Mouse (Mus musculus) liver, adult 2 months (tissue): ENCODE data around the gene Tgm5. TPM values are rescaled to one million over a fixed set of nuclear protein-coding genes. Genes with fewer than 3 reads are reported as not detected.

Source experiments
- DNase-seq: peaks from one replicate; pipeline ENCODE4 v3.0.0-alpha.2; 2011; ENCODE audit warnings: low read depth, low spot score; ENCODE audit errors: extremely low read depth
- H3K27ac ChIP-seq: fragments of 200-500 bp; replicated peaks from 2 replicates; pipeline ENCODE4 v1.5.1; 2012; ENCODE audit warnings: low read depth, mild to moderate bottlenecking, control low read depth, inconsistent platforms, low read length; ENCODE audit not compliant: insufficient read depth
- H3K27me3 ChIP-seq: fragments of 200-500 bp; 2 replicates; pipeline ENCODE4 v1.6.1; 2012; ENCODE audit warnings: mild to moderate bottlenecking, moderate library complexity, low read length, inconsistent platforms; ENCODE audit not compliant: control insufficient read depth, insufficient read depth
- H3K36me3 ChIP-seq: fragments of 200-500 bp; 2 replicates; pipeline ENCODE4 v1.6.1; 2012; ENCODE audit warnings: low read length, inconsistent platforms; ENCODE audit not compliant: control insufficient read depth, insufficient read depth
- H3K4me1 ChIP-seq: fragments of 200-500 bp; 2 replicates; pipeline ENCODE4 v1.6.1; 2011; ENCODE audit warnings: low read length; ENCODE audit not compliant: control insufficient read depth, insufficient read depth
- H3K4me3 ChIP-seq: fragments of 200-500 bp; 2 replicates; pipeline ENCODE4 v1.5.1; 2011; ENCODE audit warnings: low read depth, mild to moderate bottlenecking, control low read depth, low read length, moderate library complexity; ENCODE audit not compliant: insufficient read depth
- H3K79me2 ChIP-seq: fragments of 200-500 bp; 2 replicates; pipeline ENCODE4 v1.6.1; 2012; ENCODE audit warnings: inconsistent platforms, mild to moderate bottlenecking, low read length, moderate library complexity; ENCODE audit not compliant: control insufficient read depth, insufficient read depth
- H3K9ac ChIP-seq: fragments of 200-500 bp; 2 replicates; pipeline ENCODE4 v1.6.1; 2012; ENCODE audit warnings: low read depth, mild to moderate bottlenecking, control low read depth, inconsistent platforms, low read length
- CTCF ChIP-seq: fragments of 200-500 bp; IDR thresholded peaks from 2 replicates; pipeline ENCODE4 v1.5.1; 2011; ENCODE audit warnings: low read depth, low read length, control low read depth
- POLR2A ChIP-seq: fragments of 200-500 bp; IDR thresholded peaks from 2 replicates; pipeline ENCODE4 v1.6.1; 2011; ENCODE audit warnings: low read length, control low read depth; ENCODE audit not compliant: insufficient read depth; ENCODE audit errors: extremely low read depth
- WGBS: fragments of 180-500 bp; shearing (Covaris S2); methylation state at CpG from one replicate; pipeline ENCODE4 v1.1.7; 2018; 5-methylcytosine and 5-hydroxymethylcytosine counted together
- polyA plus RNA-seq: library from polyadenylated mRNA; depleted of rRNA; stranded (reverse); fragments of >200 nt; gene quantifications from 2 replicates; pipeline ENCODE4 v1.2.3, GENCODE M21; 2012
- total RNA-seq: library from RNA; depleted of rRNA; stranded (reverse); fragments of >200 nt; gene quantifications from 2 replicates; pipeline ENCODE4 v1.2.3, GENCODE M21; 2014

The Tgm5 gene
- total and polyA plus RNA-seq, 2 experiments = not detected

GRCm38 (mm10) chr2:121082626-121083025 is 3.0 kb downstream of the Tgm5 start:
- no peak overlapping the region for H3K4me3 ChIP-seq
- TF ChIP-seq POLR2A (no peak), CTCF (no peak)
- no peaks in the 10 kb centered on the region for H3K27me3 ChIP-seq
- no peak overlapping the region for H3K27ac ChIP-seq
- no peak for DNase-seq
- H3K36me3 ChIP-seq = no peaks in the 10 kb centered on the region
- H3K4me1 ChIP-seq = no peaks in the 10 kb centered on the region
- H3K79me2 ChIP-seq = no peaks in the 10 kb centered on the region
- 82% methylated on average over 1 of the region's 1 CpGs for WGBS
- no peak overlapping the region for H3K9ac ChIP-seq

GRCm38 (mm10) chr2:121074747-121075146 is 10.9 kb downstream of the Tgm5 start:
- no peaks in the 10 kb centered on the region for H3K4me1 ChIP-seq
- no peak for DNase-seq
- no peak overlapping the region for H3K4me3 ChIP-seq
- no peaks in the 10 kb centered on the region for H3K36me3 ChIP-seq
- 70% methylated on average over 7 of the region's 7 CpGs for WGBS
- H3K27me3 ChIP-seq = no peaks in the 10 kb centered on the region
- TF ChIP-seq POLR2A (no peak), CTCF (no peak)
- H3K27ac ChIP-seq = no peak overlapping the region
- H3K79me2 ChIP-seq = no peaks in the 10 kb centered on the region
- no peak overlapping the region for H3K9ac ChIP-seq

- H3K27ac ChIP-seq = no peak overlapping the region
- H3K4me1 ChIP-seq = no peaks in the 10 kb centered on the region
- TF ChIP-seq CTCF (no peak), POLR2A (no peak)
- no peak for DNase-seq
- no peaks in the 10 kb centered on the region for H3K27me3 ChIP-seq
- no peak overlapping the region for H3K9ac ChIP-seq
- no peak overlapping the region for H3K4me3 ChIP-seq
- 87% methylated on average over 6 of the region's 6 CpGs for WGBS
- H3K79me2 ChIP-seq = no peaks in the 10 kb centered on the region
- no peaks in the 10 kb centered on the region for H3K36me3 ChIP-seq
These were observed 13.8 kb downstream of the Tgm5 start for GRCm38 (mm10) chr2:121071871-121072270.

GRCm38 (mm10) chr2:121069506-121069905 is 16.1 kb downstream of the Tgm5 start:
- Histone ChIP-seq H3K79me2 (no peaks in the 10 kb centered on the region), H3K9ac (no peak overlapping the region), H3K27ac (no peak overlapping the region), H3K27me3 (no peaks in the 10 kb centered on the region), H3K4me3 (no peak overlapping the region), H3K36me3 (no peaks in the 10 kb centered on the region), H3K4me1 (no peaks in the 10 kb centered on the region)
- WGBS = 90% methylated on average over 6 of the region's 6 CpGs
- DNase-seq = no peak
- TF ChIP-seq CTCF (no peak), POLR2A (no peak)

GRCm38 (mm10) chr2:121067116-121067515 is 18.5 kb downstream of the Tgm5 start:
- TF ChIP-seq CTCF = no peak
- TF ChIP-seq POLR2A = no peak
- Histone ChIP-seq H3K36me3 (no peaks in the 10 kb centered on the region), H3K27ac (no peak overlapping the region), H3K4me3 (no peak overlapping the region), H3K9ac (no peak overlapping the region), H3K4me1 (no peaks in the 10 kb centered on the region), H3K79me2 (no peaks in the 10 kb centered on the region), H3K27me3 (no peaks in the 10 kb centered on the region)
- DNase-seq = no peak
- WGBS = 58% methylated on average over 4 of the region's 4 CpGs

GRCm38 (mm10) chr2:121061315-121061714 is 24.3 kb downstream of the Tgm5 start:
- TF ChIP-seq POLR2A (no peak), CTCF (no peak)
- Histone ChIP-seq H3K27me3 (no peaks in the 10 kb centered on the region; the same call in 1 of the 2 replicates), H3K9ac (no peak overlapping the region), H3K4me1 (no peaks in the 10 kb centered on the region), H3K36me3 (no peaks in the 10 kb centered on the region), H3K79me2 (no peaks in the 10 kb centered on the region), H3K4me3 (no peak overlapping the region), H3K27ac (no peak overlapping the region)
- 77% methylated on average over 2 of the region's 2 CpGs for WGBS
- DNase-seq = no peak
